Mouse (Mus musculus) thymus, adult 2 months (tissue): ENCODE results near the gene Fam19a1.

Source experiments
- CTCF ChIP-seq: fragments of 200-500 bp; IDR thresholded peaks from 2 replicates; pipeline ENCODE4 v1.5.1; 2012; ENCODE audit warnings: mild to moderate bottlenecking, control low read depth, low read length, moderate library complexity, borderline replicate concordance; ENCODE audit not compliant: control insufficient read depth, poor library complexity, insufficient read depth; ENCODE audit errors: extremely low read depth
- POLR2A ChIP-seq: fragments of 200-500 bp; IDR thresholded peaks from 2 replicates; pipeline ENCODE4 v1.6.1; 2012; ENCODE audit warnings: mild to moderate bottlenecking, low read length, control low read depth, moderate library complexity; ENCODE audit not compliant: control insufficient read depth, poor library complexity, insufficient read depth; ENCODE audit errors: extremely low read depth

DNA sequence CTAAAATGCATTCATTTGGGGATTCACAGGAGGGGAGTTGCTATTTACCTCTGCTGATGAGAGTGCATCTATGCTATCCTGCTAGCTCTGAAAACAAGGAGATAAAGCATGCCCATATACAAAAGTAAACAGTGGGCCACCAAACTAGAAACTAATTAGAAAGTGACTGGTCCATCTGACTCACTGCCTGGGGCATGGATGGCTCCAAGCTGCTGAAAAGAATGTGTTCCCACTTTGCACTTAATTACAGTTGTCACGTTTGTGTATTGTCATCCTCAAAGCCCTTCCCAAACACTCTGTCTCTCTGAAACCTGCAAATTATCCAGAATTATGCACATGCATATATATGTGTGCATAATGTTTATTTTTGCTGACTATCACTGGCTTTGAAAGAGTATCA is 1.2 kb downstream of the Fam19a1 start:
- TF ChIP-seq CTCF (no peak), POLR2A (no peak)
